In the genomic region with DNA sequence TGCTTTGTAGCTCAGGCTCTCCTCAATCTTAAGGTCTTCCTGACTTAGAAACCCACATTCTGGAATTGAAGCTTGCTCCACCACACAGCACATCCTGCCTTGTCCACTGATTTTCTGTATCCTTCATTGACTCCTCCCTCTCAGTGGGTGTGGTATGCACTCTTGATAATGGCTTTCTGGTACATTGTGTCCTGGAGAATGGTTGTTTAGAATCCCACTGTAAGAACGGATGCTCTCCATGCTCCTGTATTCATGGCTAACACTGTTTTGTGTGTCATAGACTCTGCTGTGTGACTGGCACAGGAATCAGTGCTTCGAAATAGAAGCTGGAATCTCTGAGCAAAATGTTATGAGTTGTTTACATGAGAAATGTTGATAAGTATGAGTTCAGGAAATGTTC, we compare ENCODE assay signal across 18 mouse cellular contexts.
"Had no signal": no experiment of that assay in that cellular context is flagged by ENCODE, and none has a peak within 500 bp of the region (broad histone marks: within the 10 kb centered on the region; RNA-seq: fewer than 3 reads in every experiment).

No protein-coding gene starts in this region.

- H3K27me3 ChIP-seq: limb, embryonic 12.5 days; limb, embryonic 15.5 days; liver, embryonic 15.5 days; lung, embryonic 15.5 days; megakaryocyte, embryonic 14.5 days had no signal

- H3K4me1 ChIP-seq: limb, embryonic 12.5 days; limb, embryonic 15.5 days; liver, embryonic 15.5 days; lung, embryonic 15.5 days had no signal

- H3K27ac ChIP-seq: limb, embryonic 12.5 days; limb, embryonic 15.5 days; liver, embryonic 15.5 days; lung, embryonic 15.5 days; midbrain, embryonic 10.5 days; stomach, postnatal 0 days had no signal

- DNase-seq: kidney, adult 18-20 months; kidney, adult 9 months; kidney, postnatal 14 days; kidney, postnatal 4 days; left cerebral cortex, postnatal 4 days; midbrain, embryonic 14.5 days; thymus, adult 2 months; thymus, postnatal 14 days; thymus, postnatal 4 days had no signal

- ATAC-seq: inflammation-experienced regulatory T-cells, adult 6 months; intestine, embryonic 16.5 days had no signal

- H3K4me2 ChIP-seq: limb, embryonic 12.5 days; limb, embryonic 15.5 days; liver, embryonic 15.5 days; lung, embryonic 15.5 days had no signal

- H3K9ac ChIP-seq: limb, embryonic 12.5 days; limb, embryonic 15.5 days; liver, embryonic 15.5 days; lung, embryonic 15.5 days had no signal

- H3K9me3 ChIP-seq: limb, embryonic 12.5 days; limb, embryonic 15.5 days; liver, embryonic 15.5 days; lung, embryonic 15.5 days; megakaryocyte, embryonic 14.5 days; midbrain, embryonic 10.5 days had no signal

- H3K4me3 ChIP-seq: limb, embryonic 12.5 days; limb, embryonic 15.5 days; liver, embryonic 15.5 days; lung, embryonic 15.5 days; megakaryocyte, embryonic 14.5 days; midbrain, embryonic 10.5 days had no signal
